Mouse (Mus musculus) forebrain, embryonic 14.5 days (tissue): Measurements from ENCODE around the gene Hhipl1. TPM values are rescaled to one million over a fixed set of nuclear protein-coding genes. Genes with fewer than 3 reads are reported as not detected.
A peak's percentile ranks its signal among the peaks of the same experiment; 100 is the strongest.

Experiments used
- ATAC-seq: fragments of 200-750 bp; cut with Nextera tagmentation; 2 replicates; pipeline ENCODE4 v1.8.0; 2017; ENCODE audit warnings: mild to moderate bottlenecking, moderate library complexity
- DNase-seq: peaks from one replicate; pipeline ENCODE4 v3.0.0-alpha.2; 2015; ENCODE audit warnings: low spot score
- H3K27ac ChIP-seq: fragments of 300-500 bp; sonication (generic); 2 replicates; pipeline ENCODE4 v1.5.1; 2014; ENCODE audit warnings: low read depth, mild to moderate bottlenecking, control low read depth, low read length, moderate library complexity
- H3K27me3 ChIP-seq: fragments of 300-500 bp; sonication (generic); replicated peaks from 2 replicates; pipeline ENCODE4 v1.6.1; 2014; ENCODE audit warnings: low read length, control low read depth, mixed read lengths; ENCODE audit not compliant: control insufficient read depth, insufficient read depth
- H3K36me3 ChIP-seq: fragments of 300-500 bp; sonication (generic); 2 replicates; pipeline ENCODE4 v1.6.1; 2014; ENCODE audit warnings: low read length, control low read depth; ENCODE audit not compliant: control insufficient read depth, insufficient read depth
- H3K4me1 ChIP-seq: fragments of 300-500 bp; sonication (generic); 2 replicates; pipeline ENCODE4 v1.6.1; 2014; ENCODE audit warnings: antibody characterized with exemption, low read length, control low read depth; ENCODE audit not compliant: control insufficient read depth, insufficient read depth
- H3K4me2 ChIP-seq: fragments of 300-500 bp; sonication (generic); 2 replicates; pipeline ENCODE4 v1.6.1; 2014; ENCODE audit warnings: mild to moderate bottlenecking, control low read depth, low read length
- H3K4me3 ChIP-seq: fragments of 300-500 bp; sonication (generic); 2 replicates; pipeline ENCODE4 v1.5.1; 2014; ENCODE audit warnings: low read depth, low read length, control low read depth
- H3K9ac ChIP-seq: fragments of 300-500 bp; sonication (generic); 2 replicates; pipeline ENCODE4 v1.6.1; 2014; ENCODE audit warnings: mild to moderate bottlenecking, low read length, control low read depth, moderate library complexity
- H3K9me3 ChIP-seq: fragments of 300-500 bp; sonication (generic); replicated peaks from 2 replicates; pipeline ENCODE4 v1.6.1; 2016; ENCODE audit warnings: low read length, control low read depth, mixed read lengths; ENCODE audit not compliant: control insufficient read depth
- WGBS: fragments of 180-500 bp; shearing (Covaris S2); extraction: QIAGEN DNeasy Blood & Tissue Kit; methylation state at CpG from one replicate; pipeline ENCODE4 v1.1.7; 2014; 5-methylcytosine and 5-hydroxymethylcytosine counted together
- polyA plus RNA-seq: library from polyadenylated mRNA; unstranded; fragments of >200 nt; fragmentation: Nextera tagmentation; extraction: Ambion mirVana; gene quantifications from 2 replicates; pipeline ENCODE4 v1.2.1, GENCODE M21; 2014

The Hhipl1 gene
- 1.0 and 1.4 TPM in 2 replicates for polyA plus RNA-seq

GRCm38 (mm10) chr12:108305812-108306794 is at the start of gene Hhipl1:
TSS of gene Hhipl1 (plus strand) at chr12:108306270.
- Histone ChIP-seq H3K9me3 (no peaks in the 10 kb centered on the region), H3K27me3 (no peaks in the 10 kb centered on the region), H3K4me3 (peak within 1 kb of the TSS; percentile 54), H3K36me3 (no peaks in the 10 kb centered on the region), H3K4me1 (peaks cover 7% of the 10 kb centered on the region; the same call in 1 of the 2 replicates), H3K27ac (no peak within 1 kb of the TSS), H3K9ac (peak within 1 kb of the TSS; percentile 79), H3K4me2 (peak within 1 kb of the TSS; percentile 98)
- WGBS: 5% methylated on average over 65 of the region's 67 CpGs
- DNase-seq: peak; percentile 59
- ATAC-seq: peak; percentile 66

- WGBS: 49% methylated on average over 10 of the region's 10 CpGs
- H3K27ac ChIP-seq: no peak overlapping the region
- peaks cover 25% of the 10 kb centered on the region for H3K4me1 ChIP-seq
- H3K4me3 ChIP-seq: no peak overlapping the region
- no peaks in the 10 kb centered on the region for H3K27me3 ChIP-seq
- H3K9ac ChIP-seq: no peak overlapping the region
- no peaks in the 10 kb centered on the region for H3K36me3 ChIP-seq
- H3K4me2 ChIP-seq: no peak overlapping the region
- DNase-seq (peak; percentile 46), ATAC-seq (no peak)
- H3K9me3 ChIP-seq: no peaks in the 10 kb centered on the region
These were observed 49.3 kb upstream of the Hhipl1 start for GRCm38 (mm10) chr12:108256734-108257133.

- H3K27ac ChIP-seq: peak overlapping the region; percentile 5; the same call in 1 of the 2 replicates
- DNase-seq: no peak
- no peak overlapping the region for H3K9ac ChIP-seq
These were observed 46.6 kb upstream of the Hhipl1 start for GRCm38 (mm10) chr12:108259322-108260049.

GRCm38 (mm10) chr12:108260950-108261349 is 45.1 kb upstream of the Hhipl1 start:
- no peak for DNase-seq
- no peaks in the 10 kb centered on the region for H3K27me3 ChIP-seq
- H3K4me2 ChIP-seq: no peak overlapping the region
- H3K36me3 ChIP-seq: no peaks in the 10 kb centered on the region
- peaks cover 33% of the 10 kb centered on the region for H3K4me1 ChIP-seq
- no peak overlapping the region for H3K27ac ChIP-seq
- no peak overlapping the region for H3K4me3 ChIP-seq
- H3K9ac ChIP-seq: no peak overlapping the region
- WGBS: 86% methylated on average over 12 of the region's 12 CpGs
- no peaks in the 10 kb centered on the region for H3K9me3 ChIP-seq
- ATAC-seq: no peak

More at GRCm38 (mm10) chr12:108259322-108260049, 46.6 kb upstream of the Hhipl1 start:
- Histone ChIP-seq H3K9me3 (no peaks in the 10 kb centered on the region), H3K4me2 (no peak overlapping the region), H3K36me3 (no peaks in the 10 kb centered on the region), H3K4me1 (peaks cover 29% of the 10 kb centered on the region), H3K4me3 (no peak overlapping the region), H3K27me3 (no peaks in the 10 kb centered on the region)
- ATAC-seq: no peak
- 85% methylated on average over 24 of the region's 24 CpGs for WGBS

- Histone ChIP-seq H3K4me3 (no peak overlapping the region), H3K27ac (0 out of 2 replicates have a peak overlapping the region, but pooled peaks have one; percentile 22), H3K4me1 (peaks cover 29% of the 10 kb centered on the region), H3K9ac (no peak overlapping the region), H3K27me3 (no peaks in the 10 kb centered on the region), H3K4me2 (no peak overlapping the region), H3K9me3 (no peaks in the 10 kb centered on the region), H3K36me3 (no peaks in the 10 kb centered on the region)
- 77% methylated on average over 7 of the region's 7 CpGs for WGBS
- DNase-seq (no peak), ATAC-seq (no peak; the same call in 1 of the 2 replicates)
These were observed 41.2 kb upstream of the Hhipl1 start for GRCm38 (mm10) chr12:108264918-108265317.

GRCm38 (mm10) chr12:108265831-108266619 is 40.0 kb upstream of the Hhipl1 start:
- no peaks in the 10 kb centered on the region for H3K36me3 ChIP-seq
- ATAC-seq: peak; percentile 87
- no peak overlapping the region for H3K4me3 ChIP-seq
- WGBS: 5% methylated on average over 27 of the region's 27 CpGs
- DNase-seq: peak; percentile 84
- H3K9me3 ChIP-seq: no peaks in the 10 kb centered on the region
- peak overlapping the region; percentile 62 for H3K9ac ChIP-seq
- peak overlapping the region; percentile 76 for H3K27ac ChIP-seq
- no peaks in the 10 kb centered on the region for H3K27me3 ChIP-seq
- peak overlapping the region; percentile 47 for H3K4me2 ChIP-seq
- H3K4me1 ChIP-seq: peaks cover 36% of the 10 kb centered on the region

- Histone ChIP-seq H3K9me3 (no peaks in the 10 kb centered on the region), H3K4me3 (no peak overlapping the region), H3K4me1 (peaks cover 52% of the 10 kb centered on the region), H3K27ac (no peak overlapping the region), H3K36me3 (no peaks in the 10 kb centered on the region), H3K4me2 (no peak overlapping the region), H3K27me3 (no peaks in the 10 kb centered on the region), H3K9ac (no peak overlapping the region)
- no peak for DNase-seq
- ATAC-seq: no peak
- WGBS: 90% methylated on average over 7 of the region's 7 CpGs
These were observed 38.4 kb upstream of the Hhipl1 start for GRCm38 (mm10) chr12:108267653-108268052.

GRCm38 (mm10) chr12:108268970-108269369 is 37.1 kb upstream of the Hhipl1 start:
- 94% methylated on average over 10 of the region's 10 CpGs for WGBS
- Histone ChIP-seq H3K9me3 (no peaks in the 10 kb centered on the region), H3K36me3 (no peaks in the 10 kb centered on the region), H3K4me3 (no peak overlapping the region), H3K27ac (no peak overlapping the region), H3K4me1 (peaks cover 64% of the 10 kb centered on the region), H3K9ac (no peak overlapping the region), H3K4me2 (no peak overlapping the region), H3K27me3 (no peaks in the 10 kb centered on the region)
- DNase-seq (no peak), ATAC-seq (no peak)
